Mouse (Mus musculus) midbrain, postnatal 0 days (tissue): Measurements from ENCODE around the gene Spata7. TPM values are rescaled to one million over a fixed set of nuclear protein-coding genes. Genes with fewer than 3 reads are reported as not detected.
"Not testable (repeated sequence)": the region's sequence is repeated elsewhere in the genome, so short reads cannot be mapped to it uniquely, and the experiment has no call there.

Experiments used
- ATAC-seq: fragments of 200-750 bp; cut with Nextera tagmentation; 2 replicates; pipeline ENCODE4 v1.8.0; 2017; ENCODE audit warnings: moderate number of reproducible peaks, mild to moderate bottlenecking, moderate TSS enrichment, moderate library complexity; ENCODE audit not compliant: low FRiP score
- DNase-seq: peaks from one replicate; pipeline ENCODE4 v3.0.0-alpha.2; 2015; ENCODE audit warnings: low spot score
- H3K27ac ChIP-seq: fragments of 300-500 bp; sonication (generic); 2 replicates; pipeline ENCODE4 v1.5.1; 2014; ENCODE audit warnings: low read depth, mild to moderate bottlenecking, low read length, mixed read lengths
- H3K27me3 ChIP-seq: fragments of 300-500 bp; sonication (generic); 2 replicates; pipeline ENCODE4 v1.6.1; 2014; ENCODE audit warnings: low read length, control low read depth, mixed read lengths; ENCODE audit not compliant: insufficient read depth
- H3K36me3 ChIP-seq: fragments of 300-500 bp; sonication (generic); 2 replicates; pipeline ENCODE4 v1.6.1; 2014; ENCODE audit warnings: low read length, control low read depth, mixed read lengths; ENCODE audit not compliant: insufficient read depth
- H3K4me1 ChIP-seq: fragments of 300-500 bp; sonication (generic); 2 replicates; pipeline ENCODE4 v1.6.1; 2014; ENCODE audit warnings: mild to moderate bottlenecking, control low read depth, antibody characterized with exemption, low read length, mixed read lengths; ENCODE audit not compliant: insufficient read depth
- H3K4me2 ChIP-seq: fragments of 300-500 bp; sonication (generic); 2 replicates; pipeline ENCODE4 v1.6.1; 2014; ENCODE audit warnings: low read depth, mild to moderate bottlenecking, low read length, mixed read lengths; ENCODE audit not compliant: poor library complexity, severe bottlenecking
- H3K4me3 ChIP-seq: fragments of 300-500 bp; sonication (generic); 2 replicates; pipeline ENCODE4 v1.5.1; 2014; ENCODE audit warnings: low read depth, mild to moderate bottlenecking, low read length, moderate library complexity
- H3K9ac ChIP-seq: fragments of 300-500 bp; sonication (generic); replicated peaks from 2 replicates; pipeline ENCODE4 v1.6.1; 2014; ENCODE audit warnings: mild to moderate bottlenecking, low read length, moderate library complexity, mixed read lengths; ENCODE audit not compliant: poor library complexity, severe bottlenecking
- H3K9me3 ChIP-seq: fragments of 300-500 bp; sonication (generic); 2 replicates; pipeline ENCODE4 v1.6.1; 2016; ENCODE audit warnings: low read length, control low read depth
- CTCF ChIP-seq: IDR thresholded peaks from 2 replicates; pipeline ENCODE4 v1.5.1; 2016; ENCODE audit warnings: antibody characterized with exemption, mild to moderate bottlenecking
- WGBS: fragments of 180-500 bp; shearing (Covaris S2); extraction: QIAGEN DNeasy Blood & Tissue Kit; methylation state at CpG from one replicate; pipeline ENCODE4 v1.1.7; 2014; 5-methylcytosine and 5-hydroxymethylcytosine counted together
- polyA plus RNA-seq: library from polyadenylated mRNA; unstranded; fragments of >200 nt; fragmentation: Nextera tagmentation; extraction: Ambion mirVana; gene quantifications from 2 replicates; pipeline ENCODE4 v1.2.1, GENCODE M21; 2015
- total RNA-seq: library from RNA; depleted of rRNA; stranded (reverse); fragments of >200 nt; gene quantifications from 2 replicates; pipeline ENCODE4 v1.2.3, GENCODE M21; 2014

Spata7 gene
- total and polyA plus RNA-seq, 2 experiments from 2014 or later, result 29.2 to 38.2 TPM

DNA sequence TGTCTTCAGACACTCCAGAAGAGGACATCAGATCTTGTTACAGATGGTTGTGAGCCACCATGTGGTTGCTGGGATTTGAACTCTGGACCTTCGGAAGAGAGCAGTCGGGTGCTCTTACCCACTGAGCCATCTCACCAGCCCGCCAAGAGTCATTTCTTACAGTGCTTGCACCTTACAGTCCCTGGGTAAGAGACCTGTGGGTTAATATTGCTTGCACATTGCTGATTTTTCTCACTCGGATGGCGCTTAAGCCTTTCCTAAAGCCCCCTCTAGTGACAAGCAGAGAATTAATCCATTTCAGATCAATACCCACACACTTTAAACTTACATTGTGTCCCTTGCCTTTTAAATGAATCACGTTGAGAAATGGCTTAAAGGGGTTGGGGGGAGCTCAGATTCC is 7.0 kb upstream of the Spata7 start:
- H3K9me3 ChIP-seq, H3K4me3 ChIP-seq, H3K27ac ChIP-seq, H3K9ac ChIP-seq, H3K36me3 ChIP-seq, H3K27me3 ChIP-seq, ATAC-seq, H3K4me1 ChIP-seq, H3K4me2 ChIP-seq: not testable (repeated sequence)
- peak; percentile 81 for TF ChIP-seq CTCF
- peak; percentile 64 for DNase-seq
- WGBS, result 26% methylated on average over 6 of the region's 6 CpGs

DNA sequence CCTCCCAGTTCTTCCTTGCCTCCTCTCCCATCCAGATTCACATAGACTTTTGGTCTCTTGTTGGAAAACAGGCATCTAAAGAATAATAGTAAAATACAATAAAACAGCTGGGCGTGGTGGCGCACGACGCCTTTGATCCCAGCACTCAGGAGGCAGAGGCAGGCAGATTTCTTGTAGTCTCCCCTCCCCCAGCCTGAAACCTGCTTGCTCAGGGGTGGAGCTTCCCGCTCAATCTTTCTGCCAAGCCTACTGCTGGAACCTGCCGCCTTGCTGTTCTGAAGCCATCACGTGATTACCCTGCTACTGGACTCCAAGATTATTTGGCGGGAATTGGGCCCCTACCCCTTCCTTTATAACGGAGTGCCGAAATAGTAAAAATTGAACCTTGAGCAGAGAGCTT is 4.7 kb upstream of the Spata7 start:
- not testable (repeated sequence) for H3K27ac ChIP-seq, H3K9ac ChIP-seq, H3K4me1 ChIP-seq, H3K4me2 ChIP-seq, H3K4me3 ChIP-seq, H3K27me3 ChIP-seq, H3K36me3 ChIP-seq, ATAC-seq, DNase-seq, H3K9me3 ChIP-seq
- 95% methylated on average over 10 of the region's 10 CpGs for WGBS

DNA sequence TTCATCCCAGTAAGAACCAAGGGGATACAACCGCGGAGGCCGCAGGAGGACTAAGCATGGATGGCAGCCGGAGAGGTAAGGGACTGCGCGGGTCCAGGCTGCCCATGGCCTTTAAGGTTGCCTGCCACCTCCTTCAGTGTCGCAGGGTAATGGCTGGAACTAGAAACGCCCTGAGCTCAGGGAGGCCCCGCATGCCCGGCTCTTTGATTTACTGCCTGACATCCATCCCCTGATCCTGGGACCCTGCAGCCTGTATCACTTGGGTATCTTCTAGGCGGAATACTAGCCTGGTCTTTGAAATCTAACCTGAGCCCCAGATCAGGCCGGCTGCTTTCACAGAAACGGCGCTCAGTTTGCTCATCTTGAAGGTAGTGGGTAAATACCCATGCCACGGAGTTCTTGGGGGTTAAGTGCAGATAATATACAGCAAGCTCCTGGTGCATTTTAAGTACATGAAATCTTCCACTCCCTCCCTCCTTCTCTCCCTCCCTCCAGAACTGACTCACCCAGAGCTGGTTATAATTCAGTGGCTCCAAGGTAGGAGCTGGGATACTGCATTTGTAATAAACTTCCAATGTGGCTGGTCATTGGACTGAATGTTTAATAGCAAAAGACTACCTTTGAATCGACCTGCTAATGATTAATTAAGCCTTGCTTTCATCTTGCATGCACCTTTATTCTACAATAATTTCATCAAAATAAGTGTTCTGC is 458 bp downstream of the Spata7 start:
- ATAC-seq, result peak; percentile 82
- H3K9ac ChIP-seq, result peak overlapping the region; percentile 86
- 1% methylated on average over 16 of the region's 16 CpGs for WGBS

DNA sequence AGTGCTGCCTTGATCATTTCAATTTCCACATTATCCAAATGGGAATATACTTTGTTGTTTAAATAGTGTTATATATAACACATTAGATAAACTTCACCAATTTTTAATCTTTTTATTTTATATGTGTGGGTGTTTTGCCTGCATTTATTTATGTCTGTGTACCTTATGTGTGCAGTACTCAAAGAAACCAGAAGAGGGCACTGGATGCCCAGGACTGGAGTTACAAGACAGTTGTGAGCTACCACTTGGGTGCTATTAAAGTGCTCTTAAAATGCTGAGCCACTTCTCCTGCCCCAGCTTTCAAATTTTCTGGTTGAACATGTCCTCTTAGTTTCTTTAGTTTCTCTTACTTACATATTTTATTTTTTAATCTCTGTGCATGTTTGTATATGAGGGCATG is 16.9 kb downstream of the Spata7 start:
- H3K27ac ChIP-seq, result no peak overlapping the region
- H3K4me3 ChIP-seq, result no peak overlapping the region
- H3K4me2 ChIP-seq, result no peak overlapping the region
- peak; percentile 47 for TF ChIP-seq CTCF
- ATAC-seq (no peak), DNase-seq (no peak)
- no peaks in the 10 kb centered on the region for H3K27me3 ChIP-seq
- H3K36me3 ChIP-seq, result no peaks in the 10 kb centered on the region; the same call in 1 of the 2 replicates
- no peak overlapping the region for H3K9ac ChIP-seq
- no peaks in the 10 kb centered on the region for H3K4me1 ChIP-seq
- no peaks in the 10 kb centered on the region for H3K9me3 ChIP-seq

More for the DNA sequence above, 458 bp downstream of the Spata7 start:
- no peak for TF ChIP-seq CTCF
- peak overlapping the region; percentile 88 for H3K4me3 ChIP-seq
- DNase-seq, result peak; percentile 9
- no peaks in the 10 kb centered on the region for H3K9me3 ChIP-seq
- peak overlapping the region; percentile 69 for H3K27ac ChIP-seq
- H3K27me3 ChIP-seq, result no peaks in the 10 kb centered on the region
- peaks cover 11% of the 10 kb centered on the region; the same call in 1 of the 2 replicates for H3K36me3 ChIP-seq
- H3K4me2 ChIP-seq, result peak overlapping the region; percentile 62
- H3K4me1 ChIP-seq, result no peaks in the 10 kb centered on the region

DNA sequence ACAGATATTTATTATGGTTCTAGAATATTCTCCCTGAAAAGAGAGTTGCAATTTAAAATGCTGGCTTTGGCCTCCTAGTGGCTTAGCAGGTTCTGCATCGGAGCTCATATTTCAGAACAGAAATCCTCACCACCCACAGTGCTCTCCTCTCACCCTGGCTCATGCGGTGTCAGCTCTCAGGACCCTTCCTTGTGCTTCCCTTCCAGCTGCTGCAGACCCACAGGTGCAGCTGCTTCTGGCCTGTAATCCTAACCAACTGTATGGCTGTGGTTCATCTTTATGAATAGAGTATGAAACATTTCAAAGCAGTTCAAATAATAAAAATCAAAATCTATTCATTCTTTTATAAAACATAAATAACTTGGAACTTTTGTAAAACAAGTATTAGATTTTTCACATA is 28.9 kb downstream of the Spata7 start:
- 56% methylated on average over 2 of the region's 2 CpGs for WGBS
- no peak overlapping the region for H3K4me2 ChIP-seq
- H3K4me3 ChIP-seq, result no peak overlapping the region
- no peak overlapping the region for H3K9ac ChIP-seq
- no peaks in the 10 kb centered on the region for H3K4me1 ChIP-seq
- peaks cover 6% of the 10 kb centered on the region; the same call in 1 of the 2 replicates for H3K36me3 ChIP-seq
- no peaks in the 10 kb centered on the region for H3K9me3 ChIP-seq
- no peaks in the 10 kb centered on the region for H3K27me3 ChIP-seq
- no peak overlapping the region for H3K27ac ChIP-seq
- ATAC-seq, result no peak
- no peak for DNase-seq
- TF ChIP-seq CTCF, result peak; percentile 32; the same call in 1 of the 2 replicates

DNA sequence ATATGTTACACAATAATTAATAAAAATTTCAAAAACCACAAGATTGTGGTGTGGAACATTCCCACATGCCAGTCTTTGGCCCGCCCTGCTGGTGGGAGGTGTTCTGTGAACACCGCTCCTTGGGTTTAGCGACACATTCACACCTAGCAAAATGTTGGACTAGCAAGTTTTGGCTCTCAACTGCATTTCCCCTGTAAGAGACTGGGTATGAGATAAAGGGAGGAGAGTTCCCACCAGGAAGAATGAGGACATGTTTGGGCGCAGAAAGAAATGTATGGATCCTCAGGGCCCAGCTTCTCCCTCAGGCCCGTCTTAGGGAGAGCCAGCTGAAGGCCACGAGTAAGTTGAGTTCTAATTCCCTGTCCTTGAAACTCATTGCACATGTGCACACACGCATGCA is 34.7 kb downstream of the Spata7 start:
- no peak overlapping the region for H3K9ac ChIP-seq
- H3K4me1 ChIP-seq, result no peaks in the 10 kb centered on the region
- WGBS, result 95% methylated on average over 7 of the region's 7 CpGs
- H3K27ac ChIP-seq, result no peak overlapping the region
- no peak for ATAC-seq
- no peak for TF ChIP-seq CTCF
- H3K4me3 ChIP-seq, result no peak overlapping the region
- no peaks in the 10 kb centered on the region for H3K27me3 ChIP-seq
- DNase-seq, result no peak
- peaks cover 17% of the 10 kb centered on the region for H3K36me3 ChIP-seq
- no peaks in the 10 kb centered on the region for H3K9me3 ChIP-seq
- no peak overlapping the region for H3K4me2 ChIP-seq
